Mouse (Mus musculus): ENCODE measurements around the gene Disp1. TPM values are rescaled to one million over a fixed set of nuclear protein-coding genes. Genes with fewer than 3 reads are reported as not detected.

Disp1 gene
- total RNA-seq, 4 experiments from 2014 or later = 14.9 to 20.2 (median 18.8) TPM

GRCm38 (mm10) chr1:183200926-183201325, 20.4 kb downstream of the Disp1 start:
- no peak for DNase-seq

DNA sequence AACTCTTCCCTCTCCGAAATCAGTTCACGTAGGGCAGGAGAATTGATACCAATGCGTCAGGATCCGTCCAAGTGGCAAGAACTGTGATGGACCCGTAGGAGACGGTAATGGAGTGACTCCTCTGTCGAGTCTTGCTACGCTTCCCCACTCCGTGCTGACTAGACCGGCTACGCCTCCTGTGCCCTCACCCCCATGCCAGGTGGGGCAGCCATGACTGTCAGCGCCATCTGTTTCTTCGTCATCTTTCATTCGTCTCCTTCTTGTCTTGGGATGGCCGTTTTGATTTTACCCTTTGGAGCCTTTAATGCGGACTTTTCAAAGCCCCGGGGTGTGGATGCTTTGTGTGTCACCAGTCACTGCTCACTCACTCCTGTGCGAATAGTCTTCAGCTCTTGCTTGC, 26.6 kb downstream of the Disp1 start:
- no peak for DNase-seq

- DNase-seq = no peak
These were observed 27.2 kb downstream of the Disp1 start for GRCm38 (mm10) chr1:183194151-183194550.

DNA sequence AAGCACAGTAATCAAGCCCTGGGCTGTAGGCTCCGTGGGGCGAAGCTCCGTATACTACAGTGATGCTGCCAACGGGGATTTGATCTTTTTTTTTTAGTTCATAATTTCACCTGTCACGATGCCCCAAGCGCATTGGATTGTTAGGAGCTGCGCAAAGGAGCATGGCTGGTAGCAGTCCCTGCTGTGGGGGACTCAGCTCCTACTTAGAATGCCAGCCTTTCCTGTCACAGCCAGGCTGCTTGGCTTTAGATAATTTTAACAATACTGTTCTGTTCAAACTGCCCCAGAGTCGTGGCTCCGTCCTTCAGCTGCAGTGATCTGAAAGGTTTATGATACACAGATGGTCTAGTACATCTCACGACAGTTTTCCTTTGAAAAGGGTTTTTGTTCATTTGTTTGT, 29.9 kb downstream of the Disp1 start:
- no peak for DNase-seq

- DNase-seq = no peak
These were observed 30.9 kb downstream of the Disp1 start for GRCm38 (mm10) chr1:183190456-183190855.

DNA sequence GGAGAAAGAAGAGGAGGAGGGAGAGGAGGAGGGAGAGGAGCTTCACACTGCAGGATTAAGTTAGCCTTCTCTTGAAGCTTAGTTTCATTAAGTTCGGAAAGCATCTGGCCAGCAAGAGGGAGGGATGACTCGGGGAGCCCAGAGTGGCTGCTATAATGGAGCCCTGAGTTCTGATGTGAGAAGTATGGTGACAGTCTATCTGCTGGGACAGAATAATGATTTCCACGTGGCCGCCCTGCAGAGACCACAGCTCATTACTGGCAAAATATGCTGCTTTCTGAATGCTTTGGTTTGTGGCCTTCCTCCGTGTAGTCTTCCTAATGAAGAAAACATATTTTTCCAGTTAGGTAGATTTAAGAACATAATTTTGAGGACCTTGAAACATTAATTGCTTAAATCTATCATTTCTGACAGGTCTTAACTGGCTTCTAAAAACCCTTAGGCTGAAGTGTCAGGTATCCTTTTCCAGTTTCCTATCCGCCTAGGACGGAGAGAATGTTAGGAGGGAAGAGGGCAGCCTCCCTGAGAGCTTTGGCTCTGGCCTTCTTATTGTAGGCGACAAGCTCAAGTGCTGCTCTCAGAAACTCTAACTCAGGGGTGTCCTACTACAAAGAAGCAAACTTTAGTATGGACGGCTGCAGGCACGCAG, 32.2 kb downstream of the Disp1 start:
- DNase-seq = no peak

GRCm38 (mm10) chr1:183188115-183189013, 33.0 kb downstream of the Disp1 start:
- DNase-seq = no peak

GRCm38 (mm10) chr1:183185560-183185959, 35.8 kb downstream of the Disp1 start:
- no peak for DNase-seq

DNA sequence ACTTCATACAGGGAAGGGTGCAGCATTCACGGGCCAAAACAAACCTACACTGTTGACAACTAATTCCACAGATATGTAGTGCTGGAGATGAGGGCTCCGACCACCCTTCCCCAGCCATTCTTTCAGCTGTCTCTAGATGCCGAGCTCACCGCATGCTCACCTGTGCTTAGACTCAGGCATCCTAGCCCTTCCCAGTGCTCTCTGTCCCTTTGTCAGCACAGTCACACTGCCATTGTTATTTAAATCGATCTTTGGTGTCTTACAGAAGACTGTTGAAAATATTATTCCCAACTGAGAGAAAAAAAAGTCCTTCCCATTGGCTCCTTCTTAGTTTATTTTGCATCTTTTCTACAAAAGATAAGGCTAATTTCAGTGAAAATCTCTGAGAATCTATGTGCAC, 36.6 kb downstream of the Disp1 start:
- no peak for DNase-seq

DNA sequence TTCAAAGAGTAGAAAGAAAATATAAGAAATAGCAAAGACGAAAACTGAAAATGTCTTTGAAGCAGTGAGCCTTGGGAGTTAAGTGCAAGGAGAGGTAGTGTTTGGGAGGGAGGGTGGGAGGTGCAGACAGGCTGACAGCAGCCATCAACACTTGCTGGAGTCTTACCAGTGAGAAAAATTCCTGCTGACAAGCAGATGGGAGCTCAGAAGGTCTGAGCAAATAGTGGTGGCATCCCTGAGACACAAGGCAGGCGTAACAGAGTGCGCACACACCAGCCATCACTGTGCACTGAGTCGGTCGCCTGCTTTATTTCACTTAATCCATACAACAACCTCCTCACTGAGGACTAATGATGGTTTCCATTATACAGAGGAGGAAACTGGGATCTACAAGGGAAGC, 37.8 kb downstream of the Disp1 start:
- DNase-seq = no peak

DNA sequence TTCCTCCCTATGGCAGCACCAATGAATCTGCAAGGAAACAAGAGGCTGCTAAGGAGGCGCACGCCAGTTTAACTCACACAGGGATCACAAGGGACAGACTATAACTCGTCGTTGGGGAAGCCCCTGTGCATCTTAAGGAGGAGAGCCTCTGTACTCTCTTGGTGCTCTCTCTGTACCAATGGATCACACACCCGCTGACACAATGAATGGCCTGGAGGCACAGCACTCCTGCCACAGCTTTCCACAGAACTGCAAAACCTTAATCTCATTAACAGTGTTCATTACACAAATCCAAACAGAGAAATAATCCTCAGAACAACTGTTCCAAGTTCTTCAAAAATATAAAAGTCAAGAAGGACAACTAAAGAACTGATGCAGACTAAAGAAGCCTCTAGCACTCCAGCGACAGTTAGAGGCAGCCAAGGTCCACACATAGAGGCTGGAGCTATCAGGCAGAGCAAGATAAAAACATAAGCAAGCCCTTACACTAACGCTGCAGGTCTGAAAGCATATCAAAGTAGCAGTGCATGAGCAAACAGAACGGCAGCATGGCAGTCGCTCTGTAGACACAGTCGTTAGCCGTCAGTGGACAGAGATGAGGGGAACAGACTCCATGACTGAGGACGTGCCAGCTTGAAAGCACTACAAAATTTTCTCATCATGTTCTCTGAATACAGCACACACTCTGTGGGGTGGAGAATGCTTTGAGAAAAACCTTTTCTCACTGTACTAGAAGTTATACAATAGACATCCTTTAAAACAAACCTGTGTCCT, 38.5 kb downstream of the Disp1 start:
- DNase-seq = no peak

- DNase-seq = no peak
These were observed 40.3 kb downstream of the Disp1 start for GRCm38 (mm10) chr1:183181030-183181395.

DNA sequence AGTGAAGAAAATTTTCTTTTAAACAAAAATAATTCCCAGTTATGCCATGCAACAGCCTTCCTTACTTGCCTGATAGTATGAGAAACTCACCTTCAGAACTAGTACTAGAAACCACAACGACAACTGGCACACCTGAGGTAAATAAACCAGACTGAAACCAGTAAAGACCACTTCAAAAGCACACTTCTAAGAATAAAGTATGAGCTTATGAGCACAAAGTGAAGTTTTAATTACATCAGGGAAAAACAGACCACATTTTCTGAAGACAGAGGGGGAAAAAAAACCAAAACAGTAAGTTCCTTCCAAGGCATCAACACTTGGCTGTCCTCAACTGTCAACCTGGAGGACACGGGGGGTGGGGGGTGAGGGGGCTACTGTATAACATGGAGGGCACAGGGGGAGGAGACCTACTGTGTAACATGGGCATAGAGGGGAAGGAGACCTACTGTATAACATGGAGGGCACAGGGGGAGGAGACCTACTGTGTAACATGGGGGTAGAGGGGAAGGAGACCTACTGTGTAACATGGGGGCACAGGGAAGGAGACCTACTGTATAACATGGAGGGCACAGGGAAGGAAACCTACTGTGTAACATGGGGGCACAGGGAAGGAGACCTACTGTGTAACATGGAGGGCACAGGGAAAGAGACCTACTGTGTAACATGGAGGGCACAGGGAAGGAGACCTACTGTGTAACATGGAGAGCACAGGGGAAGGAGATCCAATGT, 40.9 kb downstream of the Disp1 start:
- no peak for DNase-seq

- no peak for DNase-seq
These were observed 42.0 kb downstream of the Disp1 start for GRCm38 (mm10) chr1:183179316-183179715.

DNA sequence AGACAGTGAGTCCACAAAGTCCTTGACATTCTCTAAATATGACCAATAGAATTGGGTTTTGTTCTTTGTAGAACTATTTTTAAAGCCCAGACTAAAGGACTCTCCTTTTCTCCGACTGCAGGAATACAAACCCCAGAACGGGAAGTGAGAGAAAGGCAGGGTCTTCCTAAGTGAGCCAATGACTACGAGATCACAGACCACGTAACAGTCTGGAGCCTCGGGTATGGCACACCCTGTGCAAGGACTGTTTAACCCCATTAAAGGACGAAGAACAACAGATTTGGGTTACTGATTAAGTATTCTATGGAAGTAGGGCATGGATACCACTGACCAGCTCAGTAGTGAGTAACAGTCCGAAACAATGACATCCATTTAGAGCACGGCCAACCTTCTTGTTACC, 46.1 kb downstream of the Disp1 start:
- no peak for DNase-seq

- DNase-seq = no peak
These were observed 50.2 kb downstream of the Disp1 start for GRCm38 (mm10) chr1:183171095-183171494.

DNA sequence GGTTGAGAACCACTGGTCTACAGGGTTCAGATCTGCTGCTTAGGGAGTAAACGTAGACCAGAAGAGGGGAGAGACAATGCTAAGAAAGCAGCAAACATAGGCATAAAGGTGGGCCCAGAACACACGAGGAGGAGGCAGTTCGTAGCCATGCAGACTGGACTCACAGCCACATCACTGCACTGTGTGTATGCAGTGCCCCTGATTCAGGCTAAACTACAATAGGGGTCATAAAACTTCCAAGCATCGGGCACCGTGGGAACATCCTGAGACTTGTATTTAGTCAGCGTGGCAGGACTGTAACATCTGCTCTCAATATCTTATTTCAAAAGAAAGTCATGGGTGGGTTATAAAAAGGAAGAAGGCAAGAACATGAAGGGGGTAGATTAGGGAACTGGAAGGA, 52.9 kb downstream of the Disp1 start:
- no peak for DNase-seq

DNA sequence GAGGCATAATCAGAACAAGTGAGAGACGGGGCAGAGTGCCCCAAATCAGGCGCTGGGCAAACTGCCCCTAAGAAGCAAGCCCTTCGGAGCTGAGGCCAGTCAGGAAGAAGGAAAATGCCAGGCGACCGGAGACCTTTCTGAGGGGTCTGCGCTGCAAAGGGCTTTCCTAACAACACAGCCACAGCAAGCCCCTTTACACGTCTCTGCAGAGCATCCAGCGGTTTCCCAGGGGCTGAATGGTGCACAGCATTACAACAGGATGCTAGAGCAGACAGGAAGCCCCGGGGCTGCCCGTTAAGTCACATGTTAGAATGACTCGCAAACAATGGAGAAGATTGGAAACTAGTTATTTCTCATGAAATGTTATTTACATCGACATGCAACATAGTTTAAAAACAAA, 53.5 kb downstream of the Disp1 start:
- DNase-seq = no peak

GRCm38 (mm10) chr1:183166700-183167099, 54.6 kb downstream of the Disp1 start:
- DNase-seq = no peak

DNA sequence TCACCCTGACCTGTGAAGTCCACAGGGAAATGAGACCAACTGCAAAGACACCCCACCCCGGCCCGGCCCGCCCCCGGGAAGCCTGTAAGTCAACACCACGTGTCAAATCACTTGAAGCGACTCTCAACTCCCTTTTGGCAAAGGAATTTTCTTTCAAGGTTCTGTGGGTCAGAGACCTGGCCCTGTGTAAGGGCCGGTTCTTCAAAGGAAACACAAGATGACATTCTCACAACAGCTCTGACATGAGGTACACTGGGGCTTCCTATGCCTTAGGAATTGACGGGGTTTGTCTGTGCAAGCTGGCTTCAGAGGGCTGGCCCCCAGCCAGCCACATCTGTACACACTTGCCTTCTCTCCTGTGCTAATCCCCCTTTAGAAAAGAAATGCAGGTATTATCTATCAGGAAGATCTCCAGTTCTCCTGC, 56.7 kb downstream of the Disp1 start:
- DNase-seq = no peak

DNA sequence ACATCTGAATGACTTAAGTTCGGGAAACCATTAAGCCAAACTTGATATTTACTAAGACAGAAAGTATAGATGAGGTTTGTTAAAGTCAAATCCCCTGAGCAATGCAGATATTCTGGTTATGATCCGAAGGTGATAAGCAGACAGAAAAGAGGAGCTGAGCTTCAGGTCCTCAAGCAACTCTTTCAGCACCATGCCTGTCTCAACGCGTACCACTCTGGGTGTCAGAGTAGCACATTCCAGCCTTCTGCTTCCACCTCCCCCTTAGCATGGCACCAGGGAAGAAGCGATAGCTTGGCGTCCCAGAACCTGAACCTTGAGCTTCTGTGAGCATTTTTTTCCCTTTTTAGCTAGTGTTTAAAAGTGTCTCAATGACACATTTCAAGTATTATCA, 57.1 kb downstream of the Disp1 start:
- no peak for DNase-seq

GRCm38 (mm10) chr1:183163512-183164189, 57.7 kb downstream of the Disp1 start:
- no peak for DNase-seq
